Mouse (Mus musculus): Measurements from ENCODE around the gene Ecel1. TPM values are rescaled to one million over a fixed set of nuclear protein-coding genes. Genes with fewer than 3 reads are reported as not detected.

The Ecel1 gene
- polyA plus RNA-seq, 1 experiment from 2014 or later: 1.2 TPM

DNA sequence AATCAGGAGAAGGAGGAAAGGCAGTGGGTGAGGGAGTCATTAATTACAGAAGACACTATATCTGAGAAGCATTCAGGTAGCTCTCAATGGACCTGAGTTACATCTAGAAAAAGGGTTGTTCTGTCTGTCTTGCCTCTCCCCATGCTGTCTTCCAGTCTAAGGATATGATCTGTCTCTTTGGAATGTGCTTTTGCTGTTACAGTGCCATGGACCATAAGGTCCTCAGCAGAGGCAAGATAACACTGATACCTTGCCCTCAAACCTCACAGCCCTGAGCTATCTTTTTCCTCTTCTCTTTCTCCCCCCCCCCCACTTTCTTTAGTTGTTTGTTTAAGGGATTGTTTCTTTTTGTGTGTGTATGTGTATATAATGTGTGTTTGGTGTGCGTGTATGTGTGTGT lies 41.5 kb downstream of the Ecel1 start:
- H3K27ac ChIP-seq (replicated peaks): no peak overlapping the region
- H3K4me1 ChIP-seq: no peaks in the 10 kb centered on the region
- WGBS: 79% methylated on average over 1 of the region's 1 CpGs
- H3K27me3 ChIP-seq (replicated peaks; ENCODE audit: low read depth, poor library complexity, severe bottlenecking): no peaks in the 10 kb centered on the region
- no peaks in the 10 kb centered on the region for H3K9me3 ChIP-seq
- DNase-seq (ENCODE audit: low spot score): no peak
- H3K36me3 ChIP-seq (replicated peaks): no peaks in the 10 kb centered on the region
- H3K4me3 ChIP-seq: no peak overlapping the region

DNA sequence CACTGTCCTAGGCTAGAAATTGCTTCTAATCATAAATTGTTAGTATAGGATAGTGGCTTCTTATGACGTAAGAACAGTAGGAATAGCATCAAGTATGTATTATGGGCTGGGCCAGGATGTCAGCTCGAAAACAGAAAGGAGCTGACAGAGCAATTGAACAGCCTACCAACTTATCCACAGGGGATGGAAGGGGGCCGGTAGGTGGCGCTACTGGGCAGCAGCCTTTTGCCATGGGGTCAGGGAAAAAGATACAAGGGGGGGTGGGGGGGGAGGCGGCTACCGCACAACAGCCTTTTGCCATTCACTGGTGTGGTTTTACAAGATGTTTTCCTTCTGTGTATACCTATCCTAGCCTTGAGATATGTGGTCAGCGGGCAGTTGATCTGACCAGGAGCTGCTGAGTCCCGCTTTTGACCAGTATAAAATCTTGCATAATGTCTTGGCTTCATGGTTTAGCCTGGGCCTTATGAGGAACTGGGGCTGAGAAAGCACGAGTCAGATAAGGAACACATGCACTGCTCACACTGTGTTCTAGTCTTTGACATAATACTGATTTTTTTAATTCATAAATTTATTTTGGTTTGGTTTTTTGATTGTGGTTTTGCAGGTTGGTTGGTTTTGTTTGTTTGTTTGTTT lies 44.5 kb downstream of the Ecel1 start:
- no peak overlapping the region for H3K27ac ChIP-seq (replicated peaks)
- H3K4me1 ChIP-seq: no peaks in the 10 kb centered on the region
- no peaks in the 10 kb centered on the region for H3K27me3 ChIP-seq (replicated peaks; ENCODE audit: low read depth, poor library complexity, severe bottlenecking)
- 34% methylated on average over 9 of the region's 9 CpGs for WGBS
- H3K36me3 ChIP-seq (replicated peaks): no peaks in the 10 kb centered on the region
- no peaks in the 10 kb centered on the region for H3K9me3 ChIP-seq
- H3K4me3 ChIP-seq: no peak overlapping the region
- DNase-seq (ENCODE audit: low spot score): peak; percentile 52

DNA sequence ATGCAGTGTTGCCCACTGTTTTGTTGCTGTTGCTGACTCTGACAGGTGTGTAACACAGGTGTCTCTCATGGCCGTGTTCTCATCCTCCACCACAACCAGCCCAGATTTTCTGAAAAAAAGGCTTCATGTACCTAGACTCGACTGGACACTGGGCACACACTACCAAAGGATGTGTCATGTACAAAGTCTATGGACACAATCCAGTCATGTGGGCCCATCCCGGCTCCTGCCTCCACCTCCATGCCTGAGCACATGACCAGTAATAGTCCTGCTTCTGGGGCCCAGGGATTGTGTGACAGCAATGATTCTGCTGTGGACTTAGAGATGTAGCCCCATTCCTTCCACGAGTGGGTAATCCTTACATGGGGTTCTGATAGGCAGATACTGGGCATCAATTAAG lies 47.8 kb downstream of the Ecel1 start:
- DNase-seq (ENCODE audit: low spot score): no peak
- no peak overlapping the region for H3K27ac ChIP-seq (replicated peaks)

DNA sequence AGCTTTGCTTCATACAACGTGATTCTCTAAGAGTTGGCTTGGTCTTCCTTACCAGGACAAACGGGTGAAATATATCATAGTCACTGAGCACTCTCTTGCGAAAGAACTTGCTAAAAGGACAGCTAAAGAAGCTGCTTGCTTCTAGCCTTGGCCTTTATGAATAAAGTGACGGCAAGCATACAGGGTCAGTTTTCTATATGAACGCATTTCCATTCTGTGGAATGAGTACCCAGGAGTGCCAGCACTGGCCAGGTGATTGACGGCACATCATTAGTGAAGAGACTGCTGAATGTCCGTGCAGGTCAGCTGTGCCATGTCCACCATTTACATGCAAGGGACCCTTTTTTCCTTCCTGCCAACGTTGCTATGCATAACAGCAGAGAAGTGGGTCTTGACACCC lies 49.8 kb downstream of the Ecel1 start:
- H3K36me3 ChIP-seq (replicated peaks): no peaks in the 10 kb centered on the region
- H3K4me3 ChIP-seq: no peak overlapping the region
- no peak overlapping the region for H3K27ac ChIP-seq (replicated peaks)
- no peaks in the 10 kb centered on the region for H3K4me1 ChIP-seq
- H3K27me3 ChIP-seq (replicated peaks; ENCODE audit: low read depth, poor library complexity, severe bottlenecking): no peaks in the 10 kb centered on the region
- no peak for DNase-seq (ENCODE audit: low spot score)
- no peaks in the 10 kb centered on the region for H3K9me3 ChIP-seq
- 82% methylated on average over 8 of the region's 8 CpGs for WGBS

More for the DNA sequence above, 47.8 kb downstream of the Ecel1 start:
- H3K4me3 ChIP-seq: no peak overlapping the region
- no peaks in the 10 kb centered on the region for H3K27me3 ChIP-seq (replicated peaks; ENCODE audit: low read depth, poor library complexity, severe bottlenecking)
- no peaks in the 10 kb centered on the region for H3K4me1 ChIP-seq
- no peaks in the 10 kb centered on the region for H3K9me3 ChIP-seq
- no peaks in the 10 kb centered on the region for H3K36me3 ChIP-seq (replicated peaks)
- WGBS: 86% methylated on average over 4 of the region's 4 CpGs

DNA sequence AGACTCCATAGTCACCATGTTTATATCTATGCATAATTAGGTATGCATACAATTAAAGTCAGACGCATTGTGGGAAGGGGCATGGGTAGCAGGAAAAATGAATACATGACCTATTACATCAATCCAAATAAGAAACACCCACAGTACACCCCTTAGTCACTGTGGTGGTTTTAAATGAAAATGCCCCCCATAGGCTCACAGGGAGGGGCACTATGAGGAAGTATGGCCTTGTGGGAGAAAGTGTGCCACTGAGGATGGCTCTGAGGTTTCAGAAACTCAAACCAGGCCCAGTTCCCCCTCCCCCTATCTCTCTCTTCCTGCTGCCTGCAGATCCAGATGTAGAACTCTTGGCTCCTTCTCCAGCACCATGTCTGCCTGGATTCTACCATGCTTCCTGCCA lies 52.4 kb downstream of the Ecel1 start:
- no peak overlapping the region for H3K4me3 ChIP-seq
- no peaks in the 10 kb centered on the region for H3K36me3 ChIP-seq (replicated peaks)
- H3K27ac ChIP-seq (replicated peaks): no peak overlapping the region
- H3K4me1 ChIP-seq: no peaks in the 10 kb centered on the region
- H3K27me3 ChIP-seq (replicated peaks; ENCODE audit: low read depth, poor library complexity, severe bottlenecking): peaks cover 18% of the 10 kb centered on the region
- DNase-seq (ENCODE audit: low spot score): no peak
- no peaks in the 10 kb centered on the region for H3K9me3 ChIP-seq
- WGBS: 84% methylated on average over 1 of the region's 1 CpGs

DNA sequence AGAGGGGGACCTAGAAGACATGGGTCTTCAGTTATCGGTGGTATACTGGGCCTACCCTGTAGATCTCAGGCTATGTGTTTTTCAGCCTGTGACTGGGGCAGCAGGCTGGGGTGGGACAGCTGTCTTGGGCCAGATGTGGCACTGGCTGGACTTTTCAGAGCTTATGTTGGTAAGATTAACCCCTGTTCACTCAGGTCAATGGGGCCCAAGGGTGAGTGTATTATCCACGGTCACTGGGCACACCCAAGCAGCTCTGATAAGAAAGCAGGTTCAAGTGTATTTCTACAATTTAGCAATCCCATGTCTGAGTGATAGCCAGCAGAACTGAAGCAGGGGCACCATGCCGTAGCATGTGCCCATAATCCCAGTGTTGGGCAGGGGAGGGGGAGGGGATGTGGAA lies 54.2 kb downstream of the Ecel1 start:
- H3K36me3 ChIP-seq (replicated peaks): no peaks in the 10 kb centered on the region
- H3K4me3 ChIP-seq: no peak overlapping the region
- peaks cover 36% of the 10 kb centered on the region for H3K27me3 ChIP-seq (replicated peaks; ENCODE audit: low read depth, poor library complexity, severe bottlenecking)
- 83% methylated on average over 3 of the region's 3 CpGs for WGBS
- H3K9me3 ChIP-seq: no peaks in the 10 kb centered on the region
- H3K27ac ChIP-seq (replicated peaks): no peak overlapping the region
- DNase-seq (ENCODE audit: low spot score): no peak
- peaks cover 6% of the 10 kb centered on the region; the same call in 1 of the 2 replicates for H3K4me1 ChIP-seq

DNA sequence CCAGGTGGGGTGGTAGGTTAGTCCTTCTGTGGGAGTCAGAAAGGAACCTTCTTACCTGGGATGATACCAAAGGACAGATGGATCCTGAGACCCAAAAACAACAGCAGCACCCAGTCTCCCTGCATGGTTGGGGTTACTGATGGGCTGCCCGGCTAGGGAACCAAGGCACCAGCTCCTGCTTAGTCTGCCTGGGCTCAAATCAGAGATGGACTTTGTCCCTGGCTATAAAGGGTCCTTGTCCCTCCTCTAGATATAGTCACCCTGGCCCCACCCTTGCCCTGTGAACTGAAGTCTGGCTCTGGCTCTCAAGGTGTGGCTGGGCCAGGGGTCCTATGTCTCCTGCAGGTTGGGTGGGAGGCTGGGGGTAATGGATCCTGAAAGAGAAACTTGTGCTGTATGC lies 54.9 kb downstream of the Ecel1 start, which contains the start of gene Alpi:
Gene Alpi, minus strand, starts transcription at position 196 of the 400 bp plus-strand sequence.
- H3K9me3 ChIP-seq: no peaks in the 10 kb centered on the region
- no peak within 1 kb of the TSS for H3K27ac ChIP-seq (replicated peaks)
- no peak within 1 kb of the TSS for H3K4me3 ChIP-seq
- H3K36me3 ChIP-seq (replicated peaks): no peaks in the 10 kb centered on the region
- H3K27me3 ChIP-seq (replicated peaks; ENCODE audit: low read depth, poor library complexity, severe bottlenecking): peaks cover 40% of the 10 kb centered on the region
- no peak for DNase-seq (ENCODE audit: low spot score)
- peaks cover 6% of the 10 kb centered on the region for H3K4me1 ChIP-seq
- WGBS: 89% methylated on average over 1 of the region's 1 CpGs

DNA sequence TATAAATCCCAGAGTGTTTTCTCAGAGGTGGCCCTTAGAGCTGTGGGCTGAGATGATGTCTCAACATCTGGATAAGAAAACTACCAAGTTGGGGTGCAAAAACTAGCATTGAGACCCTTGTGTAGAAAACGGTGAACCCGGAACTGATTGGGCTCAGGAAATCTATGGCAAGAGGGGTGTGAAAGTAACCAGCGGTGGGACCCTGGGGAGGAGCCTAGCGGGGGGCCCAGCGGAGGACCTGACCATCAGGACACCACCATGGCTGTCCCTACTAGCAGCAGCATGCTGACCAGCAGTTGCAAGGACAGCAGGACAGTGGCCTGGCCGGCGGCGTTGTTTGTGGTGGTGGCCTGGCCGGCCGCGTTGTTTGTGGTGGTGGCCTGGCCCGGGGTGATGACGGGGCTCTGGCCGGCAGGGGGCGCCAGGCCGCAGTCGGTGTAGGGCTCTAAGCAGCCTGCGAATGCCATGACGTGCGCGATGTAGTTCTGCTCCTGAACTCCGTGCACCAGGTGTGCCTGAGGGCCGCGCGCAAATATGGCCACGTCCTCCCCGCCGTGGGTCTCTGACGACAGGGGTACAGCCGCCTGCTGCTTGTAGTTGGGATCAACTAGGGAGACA lies 57.9 kb downstream of the Ecel1 start:
- Histone ChIP-seq H3K4me3 (peak overlapping the region; percentile 40), H3K4me1 (peaks cover 14% of the 10 kb centered on the region), H3K9me3 (no peaks in the 10 kb centered on the region), H3K27me3 (replicated peaks; ENCODE audit: low read depth, poor library complexity, severe bottlenecking) (peaks cover 40% of the 10 kb centered on the region), H3K36me3 (replicated peaks) (no peaks in the 10 kb centered on the region), H3K27ac (replicated peaks) (0 out of 2 replicates have a peak overlapping the region, but pooled peaks have one; percentile 30)
- peak; percentile 84 for DNase-seq (ENCODE audit: low spot score)
- WGBS: 11% methylated on average over 30 of the region's 30 CpGs

Other genes with a start within 250 kb of the Ecel1 start
- gene Alppl2, start 66.6 kb downstream of the Ecel1 start, polyA plus RNA-seq (2016; fragmentation: Nextera tagmentation; extraction: Ambion mirVana): not detected in 2 replicates
- gene Alpi, start 54.9 kb downstream of the Ecel1 start, polyA plus RNA-seq (2016; fragmentation: Nextera tagmentation; extraction: Ambion mirVana): not detected in 2 replicates
- not detected in 2 replicates for gene Akp3, start 31.5 kb downstream of the Ecel1 start, polyA plus RNA-seq (2016; fragmentation: Nextera tagmentation; extraction: Ambion mirVana)
- gene Prss56, start 26.8 kb upstream of the Ecel1 start, polyA plus RNA-seq (2016; fragmentation: Nextera tagmentation; extraction: Ambion mirVana): 0.71 and 0.94 TPM in 2 replicates
- 0.13 and 0.17 TPM in 2 replicates for gene Chrnd, start 34.1 kb upstream of the Ecel1 start, polyA plus RNA-seq (2016; fragmentation: Nextera tagmentation; extraction: Ambion mirVana)
- 0.35 and 0.39 TPM in 2 replicates for gene Chrng, start 48.1 kb upstream of the Ecel1 start, polyA plus RNA-seq (2016; fragmentation: Nextera tagmentation; extraction: Ambion mirVana)
- 175 and 185 TPM in 2 replicates for gene Eif4e2, start 57.4 kb upstream of the Ecel1 start, polyA plus RNA-seq (2016; fragmentation: Nextera tagmentation; extraction: Ambion mirVana)
- 0.69 and 0.77 TPM in 2 replicates for gene Efhd1, start 107.8 kb upstream of the Ecel1 start, polyA plus RNA-seq (2016; fragmentation: Nextera tagmentation; extraction: Ambion mirVana)
- 49.7 and 55.2 TPM in 2 replicates for gene Gigyf2, start 170.5 kb upstream of the Ecel1 start, polyA plus RNA-seq (2016; fragmentation: Nextera tagmentation; extraction: Ambion mirVana)
- gene Kcnj13, start 238.2 kb upstream of the Ecel1 start, polyA plus RNA-seq (2016; fragmentation: Nextera tagmentation; extraction: Ambion mirVana): 1.4 and 1.8 TPM in 2 replicates

Measured in embryonic facial prominence, embryonic 10.5 days (tissue).